Mouse (Mus musculus) heart, postnatal 10 days (tissue): ENCODE measurements around the gene Adk. TPM values are rescaled to one million over a fixed set of nuclear protein-coding genes. Genes with fewer than 3 reads are reported as not detected.

Experiments
- DNase-seq, 2 experiments: peaks; one replicate each; pipeline ENCODE4 v3.0.0; 2021
- intact Hi-C: fragments of 180-260 bp; cut with DNase I; formaldehyde crosslinking; loops from one replicate; pipeline ENCODE4 v1.15.1; 2025
- total RNA-seq, 2 experiments: library from RNA; stranded (reverse); gene quantifications; 2 replicates each; pipeline ENCODE4 v1.2.3; 2021

Gene Adk
- total RNA-seq, 2 experiments from 2014 or later, result 157 to 165 TPM

DNA sequence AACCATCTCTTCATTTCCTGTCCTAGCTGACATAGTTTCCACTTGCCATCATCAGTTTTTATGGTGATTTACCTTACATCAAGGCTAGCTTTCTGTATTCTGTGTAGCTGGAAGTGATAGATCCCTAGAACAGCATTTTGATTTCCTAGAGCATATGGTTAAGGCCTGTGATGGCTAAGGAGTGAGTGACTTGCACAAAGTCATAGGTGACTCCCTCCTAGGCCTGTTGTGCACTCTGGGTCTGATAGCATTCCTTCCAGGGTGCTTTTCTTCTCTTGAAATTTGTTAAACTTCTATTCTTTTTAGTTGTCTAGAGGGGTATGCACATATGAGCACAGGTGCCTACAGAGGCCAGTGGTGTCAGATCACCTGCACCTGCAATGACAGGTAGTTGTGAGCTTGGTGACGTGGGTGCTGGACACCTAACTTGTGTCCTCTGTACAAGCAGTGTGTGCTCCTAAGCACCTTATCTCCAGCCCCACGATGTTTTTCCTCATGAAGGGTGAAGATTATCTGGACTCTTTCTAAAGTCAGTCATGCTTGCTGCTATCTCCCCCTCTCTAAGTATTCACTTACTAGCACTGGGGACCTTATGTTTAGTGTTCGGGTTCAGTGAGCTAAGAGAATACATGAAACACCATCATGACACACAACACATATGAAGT lies 171.7 kb downstream of the Adk start:
- intact Hi-C loops, result no loop called here
- no peak for DNase-seq

DNA sequence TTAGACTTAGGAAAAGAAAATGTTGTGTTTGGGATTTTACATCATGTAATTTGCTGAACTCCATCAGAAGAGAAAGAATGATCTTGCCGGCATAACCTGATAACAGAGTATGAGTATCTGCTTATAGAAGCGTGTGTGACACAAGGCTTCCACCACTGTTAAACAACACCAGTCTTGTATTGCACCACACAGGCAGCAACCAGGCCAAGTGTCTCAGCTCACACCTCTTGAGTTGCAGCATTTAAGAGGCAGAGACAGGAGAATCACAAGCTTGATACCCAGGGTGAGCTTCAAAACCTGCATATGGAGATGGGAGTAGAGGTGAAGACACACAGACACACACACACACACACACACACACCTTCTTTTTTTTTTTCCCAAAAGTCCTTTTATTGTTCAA lies 184.7 kb downstream of the Adk start:
- intact Hi-C loops, result loop anchor here (5.0 kb wide), 1 partner anchor 410 kb away; no protein-coding TSS in a partner anchor

DNA sequence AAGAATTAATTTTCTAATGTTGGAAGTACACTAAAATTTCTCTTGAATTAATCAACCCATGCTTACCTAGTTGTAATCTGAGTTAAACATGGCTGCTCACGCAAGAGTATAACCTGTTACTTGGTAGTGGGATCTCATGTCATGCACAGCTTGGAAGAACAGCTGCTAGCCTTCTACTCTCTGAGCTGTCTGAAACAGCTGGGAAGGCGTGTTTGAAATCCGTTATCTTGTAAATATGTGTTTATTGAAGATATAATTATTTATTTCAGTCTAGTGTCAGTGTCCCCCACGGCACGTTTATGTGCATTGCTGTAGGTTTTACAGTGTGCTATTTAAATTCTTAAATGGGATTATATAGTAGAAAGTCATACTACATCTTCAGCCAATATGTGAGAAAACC lies 188.7 kb downstream of the Adk start:
- no peak for DNase-seq
- intact Hi-C loops, result no loop called here

More for the DNA sequence above, 184.7 kb downstream of the Adk start:
- DNase-seq, result no peak

DNA sequence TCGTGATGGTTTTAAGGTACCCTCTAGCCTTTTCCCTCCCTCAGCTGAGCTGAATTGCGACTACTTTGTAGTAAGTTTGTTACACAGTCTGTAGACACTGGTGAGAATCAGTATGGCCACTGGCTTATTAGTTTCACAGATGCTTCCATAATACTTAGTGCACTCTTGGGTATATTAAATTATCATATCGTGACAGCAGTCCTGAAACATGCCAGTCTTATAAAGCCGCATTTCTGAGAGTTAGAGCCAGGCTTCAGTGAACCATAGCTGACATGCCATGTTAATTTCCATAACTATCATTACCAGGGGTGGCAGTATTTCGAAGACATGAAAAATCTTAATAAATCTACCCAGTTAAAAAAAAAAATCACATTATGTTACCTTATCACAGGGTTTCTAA lies 199.0 kb downstream of the Adk start:
- intact Hi-C loops, result no loop called here
- DNase-seq, result no peak

DNA sequence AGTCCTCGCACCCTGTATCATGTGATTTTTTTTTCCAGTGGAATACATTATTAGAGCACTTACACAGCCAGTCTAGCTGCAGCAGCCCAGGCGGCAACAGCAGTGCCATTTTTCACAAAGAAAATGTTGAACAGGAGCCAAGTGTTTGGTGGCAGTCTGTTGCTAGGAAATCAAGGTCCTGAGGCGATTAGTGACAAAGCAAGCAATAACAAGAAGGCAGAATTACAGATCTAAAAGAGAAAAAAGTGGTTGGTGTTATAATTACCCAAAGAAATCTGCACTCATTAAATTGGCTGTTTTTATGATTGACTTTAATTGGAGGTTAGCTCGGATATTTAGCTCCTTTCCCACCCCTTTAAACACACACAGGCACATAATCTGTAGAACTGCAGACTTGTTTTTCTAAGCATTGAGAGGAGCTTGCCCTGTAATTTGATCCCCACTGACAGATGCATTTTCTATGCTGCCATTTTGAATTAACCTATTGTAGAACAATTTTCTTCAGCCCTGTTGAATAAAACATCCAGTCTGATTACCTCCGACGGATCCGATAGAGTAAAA lies 200.0 kb downstream of the Adk start:
- intact Hi-C loops, result no loop called here
- peak; percentile 25 to 34 for DNase-seq

DNA sequence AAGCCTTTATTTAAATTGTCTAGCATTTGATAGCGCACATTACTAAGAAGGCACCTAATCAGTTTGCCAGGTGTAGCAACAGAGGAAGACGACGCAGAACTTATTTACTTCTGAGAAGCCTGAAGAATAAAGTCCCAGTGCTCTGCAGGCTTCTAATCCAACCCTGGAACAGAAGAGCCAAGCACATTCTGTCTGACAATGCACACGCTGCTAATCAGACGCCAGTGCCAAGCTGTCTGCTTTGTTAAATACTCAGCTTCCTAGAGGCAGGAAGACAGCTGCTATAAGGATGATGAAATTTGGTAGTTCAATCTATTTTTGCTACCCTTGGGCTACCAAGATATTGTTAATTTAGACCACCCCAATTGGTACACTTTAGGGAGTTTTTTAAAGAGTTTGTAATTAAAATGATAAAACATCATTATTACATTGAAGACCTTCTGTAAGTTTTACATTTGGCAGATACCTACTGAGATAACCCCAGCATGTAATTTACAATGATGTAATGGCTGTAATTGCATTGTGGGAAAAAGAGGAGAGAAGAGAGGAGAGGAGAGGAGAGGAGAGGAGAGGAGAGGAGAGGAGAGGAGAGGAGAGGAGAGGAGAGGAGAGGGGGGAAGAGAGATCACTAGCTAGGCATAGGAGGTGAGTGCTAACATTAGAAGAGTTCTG lies 201.1 kb downstream of the Adk start:
- intact Hi-C loops, result no loop called here
- DNase-seq, result no peak

DNA sequence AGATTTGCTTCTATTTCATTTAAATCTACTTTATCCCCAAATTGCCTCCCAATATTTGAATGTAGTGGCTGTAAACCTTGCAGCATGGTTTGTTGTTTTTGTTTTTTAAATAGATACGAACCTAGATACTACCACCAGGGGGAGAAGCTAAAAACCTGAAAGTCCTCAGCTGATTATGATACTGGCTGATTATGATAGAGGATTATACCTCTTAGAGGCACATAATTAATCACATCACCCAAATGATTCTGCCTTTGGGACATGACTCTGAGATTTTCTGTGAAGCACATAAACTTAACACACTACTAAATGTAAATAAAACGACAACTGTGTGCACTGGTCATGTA lies 201.6 kb downstream of the Adk start:
- intact Hi-C loops, result no loop called here
- no peak for DNase-seq

DNA sequence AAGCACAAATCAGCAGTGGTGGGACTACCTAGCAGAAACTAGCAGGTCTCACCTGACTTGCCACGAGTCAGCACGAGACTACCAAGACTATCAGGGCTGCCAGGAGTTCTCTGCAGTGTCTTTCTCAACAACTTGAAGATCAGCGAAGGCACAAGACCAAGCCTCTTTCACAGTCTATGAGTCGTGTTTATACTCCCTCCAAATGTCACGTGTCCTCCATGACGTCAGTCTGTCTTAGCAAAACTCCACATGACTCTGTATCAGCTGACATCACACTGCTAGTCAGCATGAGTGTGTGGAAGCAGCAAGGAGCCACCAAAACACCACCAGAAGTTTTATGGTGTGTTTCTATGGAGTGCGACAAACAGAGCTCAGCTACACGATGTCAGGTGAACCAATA lies 215.9 kb downstream of the Adk start:
- DNase-seq, result no peak
- intact Hi-C loops, result loop anchor here (2.0 kb wide), 1 partner anchor 27 kb away; no protein-coding TSS in a partner anchor

DNA sequence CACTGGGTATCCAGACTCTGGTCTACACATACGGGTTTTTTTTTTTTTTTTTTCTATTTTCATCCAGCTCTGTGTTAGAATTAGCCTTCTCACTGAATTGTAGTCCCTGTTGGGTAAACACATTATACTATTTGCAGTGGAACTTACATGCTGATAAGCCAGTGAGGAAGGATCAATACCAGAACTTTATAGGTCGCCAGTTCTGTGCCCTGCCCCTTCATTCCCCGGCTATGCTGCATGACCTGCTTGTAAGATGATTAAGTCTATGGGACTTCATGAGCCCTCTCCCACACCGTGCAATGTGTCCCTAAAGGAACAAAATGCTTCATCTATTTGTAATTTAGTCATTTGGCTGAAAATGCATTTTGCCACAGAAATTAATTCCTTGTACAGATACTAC lies 219.1 kb downstream of the Adk start:
- intact Hi-C loops, result no loop called here
- no peak for DNase-seq

DNA sequence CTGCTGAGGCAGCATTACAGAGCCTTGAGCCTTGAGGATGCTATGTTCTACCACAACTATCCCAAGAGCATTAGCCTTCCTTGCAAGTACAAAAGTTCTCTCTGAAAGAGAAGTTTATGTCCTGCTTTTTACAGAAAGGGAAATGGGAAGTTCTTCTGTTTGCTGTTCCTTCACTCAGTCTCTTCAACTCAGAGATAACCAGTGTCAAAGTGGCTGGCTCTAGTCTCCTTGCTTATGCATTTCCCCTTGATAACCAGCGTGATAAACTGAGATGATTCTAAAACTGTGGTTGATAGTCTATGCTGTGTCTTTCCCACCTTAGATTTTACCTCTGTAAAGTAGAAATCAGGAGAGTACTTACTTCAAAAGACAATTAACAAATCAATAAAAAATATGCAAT lies 223.4 kb downstream of the Adk start:
- no peak for DNase-seq
- intact Hi-C loops, result no loop called here

DNA sequence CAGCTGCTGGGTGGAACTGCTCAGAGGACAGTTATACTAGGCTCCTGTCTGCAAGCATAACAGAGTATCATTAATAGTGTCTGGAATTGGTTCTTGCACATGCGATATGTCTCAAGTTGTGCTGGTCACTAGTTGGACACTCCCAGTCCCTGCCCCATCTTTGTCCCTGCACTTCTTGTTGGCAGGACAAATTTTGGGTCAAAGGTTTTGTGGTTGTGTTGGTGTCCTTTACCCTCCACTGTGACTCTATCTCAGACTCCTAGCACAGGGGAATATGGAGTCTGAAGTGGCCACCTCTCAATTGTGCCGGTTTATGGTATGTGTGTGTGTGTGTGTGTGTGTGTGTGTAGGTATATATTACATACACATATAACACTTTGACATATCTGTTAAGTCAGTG lies 225.9 kb downstream of the Adk start:
- no peak for DNase-seq
- intact Hi-C loops, result no loop called here

DNA sequence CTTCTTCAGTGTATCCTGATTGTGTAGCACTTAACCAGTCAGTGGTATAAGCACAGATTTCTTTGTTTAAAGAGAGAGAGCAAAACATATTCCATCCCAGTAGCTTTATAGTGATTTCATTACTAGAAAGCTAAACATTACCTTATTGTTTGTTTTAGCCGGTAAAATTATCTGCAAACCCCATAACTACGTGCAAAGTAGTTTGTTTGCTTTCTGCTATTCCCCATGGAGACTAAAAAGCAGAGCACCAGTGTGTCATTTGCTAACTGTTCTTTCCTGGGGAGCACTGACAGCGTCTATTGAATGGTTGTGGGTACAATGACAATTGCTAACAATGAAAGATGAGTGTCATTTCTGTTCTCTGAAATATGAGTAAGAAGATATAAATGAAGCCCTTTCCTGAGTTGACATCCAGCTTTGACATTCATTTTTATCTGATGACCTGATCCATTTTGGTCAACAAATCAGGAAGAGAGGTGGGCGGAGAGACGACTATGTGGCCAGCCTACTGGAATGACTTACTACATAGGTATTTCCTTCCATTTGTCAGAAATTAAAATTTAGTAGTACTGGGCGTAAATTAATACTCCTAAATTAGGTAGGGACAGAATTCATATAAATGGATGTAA lies 226.6 kb downstream of the Adk start:
- DNase-seq, result no peak
- intact Hi-C loops, result no loop called here

DNA sequence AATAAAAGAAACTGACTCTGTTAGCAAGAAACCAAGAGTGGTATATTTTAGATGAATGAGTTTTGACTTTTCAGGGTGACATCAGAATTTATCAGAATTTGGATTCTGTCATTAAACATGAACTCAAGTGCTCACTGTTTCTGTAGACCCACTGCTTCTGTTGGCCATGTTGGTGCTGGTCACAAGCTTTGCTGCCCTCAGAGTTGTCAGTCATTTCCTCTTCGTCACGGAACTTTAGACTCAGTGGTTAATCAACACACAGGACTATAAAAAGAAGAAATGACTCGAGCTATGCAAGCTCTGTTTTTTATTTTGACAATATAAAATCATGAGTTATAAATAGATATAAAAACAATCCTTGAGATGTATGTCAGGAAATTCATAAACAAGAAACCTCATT lies 228.1 kb downstream of the Adk start:
- intact Hi-C loops, result no loop called here
- DNase-seq, result no peak

DNA sequence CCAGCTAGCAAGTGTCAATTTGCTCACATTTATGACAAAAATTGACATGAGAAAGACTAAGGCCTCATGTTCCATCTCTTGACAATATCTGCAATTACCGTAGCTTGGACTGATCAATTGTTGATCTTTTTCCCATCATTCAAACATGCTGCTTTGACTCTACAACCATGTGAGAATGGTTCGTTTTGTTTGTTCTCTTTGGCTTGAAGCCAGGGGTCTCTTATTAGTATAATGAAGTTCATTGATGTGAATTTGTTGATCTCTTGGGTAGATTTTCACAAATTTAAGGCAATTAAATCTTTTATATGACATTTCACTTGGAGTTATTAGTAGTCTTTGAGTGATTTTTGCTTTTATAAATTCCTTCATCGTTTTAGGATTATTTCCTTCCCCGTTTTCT lies 229.1 kb downstream of the Adk start:
- intact Hi-C loops, result no loop called here

DNA sequence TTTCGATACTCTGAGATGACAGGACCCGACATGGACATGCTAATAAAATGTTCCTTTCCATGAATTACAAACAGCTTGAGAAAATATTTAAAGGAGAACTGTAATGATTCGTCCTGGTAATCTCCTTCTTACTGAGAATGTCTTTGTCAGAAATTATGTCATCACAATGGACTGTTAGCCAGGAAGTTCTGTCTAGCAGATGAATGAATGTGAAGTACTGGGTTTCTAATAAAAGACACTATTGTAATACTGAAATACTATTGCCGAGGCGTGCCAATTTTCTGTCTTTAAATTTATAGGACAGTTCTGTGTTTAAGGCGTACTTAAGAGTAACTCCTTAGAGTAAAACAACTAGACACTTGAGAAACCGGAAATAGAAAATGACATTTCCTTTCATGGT lies 231.7 kb downstream of the Adk start:
- DNase-seq, result peak; percentile 22 to 26
- intact Hi-C loops, result no loop called here

More for the DNA sequence above, 229.1 kb downstream of the Adk start:
- no peak for DNase-seq

DNA sequence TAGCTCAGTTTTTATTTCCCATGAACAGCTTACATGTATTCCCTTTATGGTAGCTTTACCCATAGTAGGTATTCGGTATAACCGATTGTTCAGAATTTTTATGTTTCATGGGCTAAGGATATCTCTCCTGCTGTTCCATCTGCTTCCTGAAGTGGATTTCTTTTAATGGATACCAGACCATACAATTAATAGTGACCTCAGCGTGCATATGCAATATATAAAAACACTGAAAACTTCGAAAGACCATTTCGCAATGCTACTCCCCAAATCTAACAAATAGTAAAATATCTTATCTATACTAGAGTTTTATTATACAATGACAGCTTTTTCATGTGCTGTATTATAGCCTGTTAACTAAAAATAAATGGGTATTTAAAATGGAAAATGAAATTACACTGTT lies 232.5 kb downstream of the Adk start:
- no peak for DNase-seq
- intact Hi-C loops, result no loop called here

DNA sequence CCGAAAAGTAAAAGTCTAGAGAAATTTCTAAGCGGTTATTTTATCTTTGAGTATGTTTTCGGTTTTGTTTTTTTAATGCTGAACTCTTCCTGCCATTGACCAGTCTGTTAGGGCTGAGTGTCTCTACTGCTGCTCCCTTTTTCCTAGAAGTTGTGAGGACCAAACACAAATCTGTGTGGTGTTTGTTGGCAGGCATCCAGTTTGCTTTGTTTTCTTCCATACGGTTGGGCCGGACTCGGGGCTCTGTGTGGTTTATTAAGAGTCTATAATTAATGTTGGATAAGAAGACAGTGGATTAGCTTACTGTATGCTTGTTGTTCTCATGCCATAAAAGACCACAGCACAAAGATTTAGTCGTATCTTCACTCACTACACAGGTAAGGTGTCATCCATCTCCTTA lies 233.9 kb downstream of the Adk start:
- DNase-seq, result no peak
- intact Hi-C loops, result no loop called here

DNA sequence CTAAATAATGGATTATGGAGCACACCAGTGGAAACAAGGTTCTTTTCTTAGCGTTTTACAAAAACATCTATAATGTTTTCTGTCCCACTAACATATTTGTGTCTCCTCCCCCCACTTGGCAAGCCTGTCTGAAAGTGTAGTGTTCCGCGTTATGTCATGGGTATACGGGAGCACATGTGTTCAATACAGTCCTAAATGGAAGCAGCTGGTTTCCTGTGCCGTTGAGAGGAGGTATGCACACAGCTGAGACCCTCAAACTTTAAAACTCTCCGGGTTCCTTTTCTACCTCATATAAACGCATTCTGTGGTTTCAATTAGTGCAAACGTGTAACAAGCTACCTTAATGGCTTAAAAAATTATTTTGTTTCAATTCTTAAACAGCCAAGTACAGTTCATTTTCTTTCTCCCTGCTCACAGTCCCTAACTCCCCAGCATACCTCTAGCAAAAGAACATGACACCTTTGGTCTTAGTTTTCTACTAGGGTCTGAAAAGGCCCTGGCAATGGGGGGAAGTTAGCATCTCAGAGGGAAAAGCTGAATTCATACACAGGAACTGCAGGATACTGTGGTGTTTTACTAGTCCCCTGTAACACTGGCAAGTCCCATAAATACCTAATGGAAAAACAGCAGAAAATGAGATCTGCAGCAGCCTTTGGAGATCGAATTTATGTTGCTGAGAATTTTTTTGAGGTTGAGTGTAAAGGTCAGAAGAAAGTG lies 235.5 kb downstream of the Adk start:
- no peak for DNase-seq
- intact Hi-C loops, result no loop called here

DNA sequence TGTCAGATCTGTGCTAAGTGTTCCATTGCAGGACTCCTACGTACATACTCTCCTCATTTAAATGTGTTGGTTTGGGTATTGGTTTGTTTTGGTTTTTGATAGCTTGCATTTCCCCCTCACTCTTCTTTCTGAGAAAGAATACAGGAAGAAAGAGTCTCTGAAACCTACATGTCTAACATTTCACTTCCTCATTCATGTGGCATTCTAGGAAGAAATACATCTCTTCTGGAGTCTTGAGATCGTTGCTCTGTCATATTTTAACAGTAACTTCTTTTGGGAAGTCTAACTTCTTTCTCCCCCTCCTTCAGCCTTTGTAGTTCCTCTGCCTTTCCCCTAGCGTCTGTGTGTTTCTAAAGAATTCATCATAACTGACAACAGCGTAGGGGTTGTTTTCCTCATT lies 247.4 kb downstream of the Adk start:
- intact Hi-C loops, result no loop called here
- DNase-seq, result no peak

DNA sequence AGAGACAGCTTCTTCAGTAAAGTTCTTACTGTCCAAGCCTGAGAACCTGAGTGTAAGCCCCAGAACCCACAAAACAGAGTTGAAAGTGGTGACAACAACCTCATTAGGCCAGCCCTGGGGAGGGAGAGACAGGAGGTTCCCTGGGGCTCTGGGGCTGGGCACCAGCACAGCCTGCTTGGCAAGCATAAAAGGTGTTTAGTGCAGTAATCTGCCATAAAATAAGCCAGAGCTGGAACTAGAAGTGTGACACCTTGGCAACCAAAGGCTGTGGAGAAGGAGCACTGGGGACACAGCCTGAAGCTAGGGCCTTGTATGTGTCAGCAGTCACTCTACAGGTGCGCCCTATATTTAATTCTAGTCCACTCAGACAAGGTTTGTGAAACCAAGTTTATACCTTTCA lies 252.4 kb downstream of the Adk start:
- intact Hi-C loops, result no loop called here
- DNase-seq, result peak in 1 of 2 experiments; percentile 35

DNA sequence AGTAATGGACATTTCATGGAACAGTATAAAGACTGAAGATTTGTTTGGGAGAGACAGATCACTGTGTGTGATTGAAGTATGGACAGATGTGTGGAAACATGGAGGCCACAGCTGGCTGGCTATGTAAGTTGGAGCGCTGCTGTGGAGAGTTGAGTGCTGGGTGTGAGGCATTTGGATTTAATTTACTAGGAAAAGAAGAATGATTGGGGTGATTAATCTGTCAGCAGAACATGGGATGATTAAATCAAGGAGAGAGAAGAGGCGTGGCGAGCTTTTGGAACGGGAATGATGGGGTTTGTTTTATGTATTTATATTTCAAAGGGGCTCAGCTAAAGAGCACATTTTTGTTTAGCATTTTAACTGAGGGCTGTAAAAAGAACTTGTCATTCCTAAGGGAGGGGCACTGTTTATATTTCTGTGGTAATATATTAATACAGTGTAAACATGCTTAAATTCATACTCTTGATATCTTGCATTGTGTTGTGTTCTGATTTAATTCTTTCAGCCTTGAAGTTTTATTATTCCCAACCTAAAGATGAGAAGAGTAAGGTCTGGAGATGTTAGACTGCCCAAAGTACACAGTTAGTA lies 256.1 kb downstream of the Adk start:
- no peak for DNase-seq
- intact Hi-C loops, result no loop called here
